Mouse (Mus musculus): ENCODE measurements around the gene Gfra4. TPM values are rescaled to one million over a fixed set of nuclear protein-coding genes. Genes with fewer than 3 reads are reported as not detected.

The Gfra4 gene
- 0.86 and 1.6 TPM in 2 replicates for polyA plus RNA-seq (2016; fragmentation: Nextera tagmentation; extraction: Ambion mirVana)

GRCm38 (mm10) chr2:131042988-131043387 is at the start of gene Gfra4:
Gene Gfra4 (minus strand): TSS chr2:131043088.
- peaks cover 91% of the 10 kb centered on the region for H3K27me3 ChIP-seq (replicated peaks)
- WGBS (ENCODE audit: insufficient replicate concordance) = 54% methylated on average over 2 of the region's 2 CpGs
- H3K4me1 ChIP-seq = peaks cover 14% of the 10 kb centered on the region
- no peak within 1 kb of the TSS for H3K4me2 ChIP-seq
- H3K9ac ChIP-seq = no peak within 1 kb of the TSS
- no peak for ATAC-seq
- H3K36me3 ChIP-seq = no peaks in the 10 kb centered on the region
- no peaks in the 10 kb centered on the region for H3K9me3 ChIP-seq (replicated peaks)
- H3K27ac ChIP-seq = no peak within 1 kb of the TSS
- no peak within 1 kb of the TSS for H3K4me3 ChIP-seq

GRCm38 (mm10) chr2:131090852-131091251 is 48.0 kb upstream of the Gfra4 start:
- ATAC-seq = no peak
- Histone ChIP-seq H3K9me3 (replicated peaks) (no peaks in the 10 kb centered on the region), H3K4me2 (no peak overlapping the region), H3K36me3 (no peaks in the 10 kb centered on the region), H3K4me1 (peaks cover 25% of the 10 kb centered on the region), H3K4me3 (no peak overlapping the region), H3K9ac (no peak overlapping the region), H3K27me3 (replicated peaks) (peaks cover 29% of the 10 kb centered on the region), H3K27ac (0 out of 2 replicates have a peak overlapping the region, but pooled peaks have one; percentile 25)
- WGBS (ENCODE audit: insufficient replicate concordance) = 42% methylated on average over 3 of the region's 3 CpGs

GRCm38 (mm10) chr2:131089634-131090033 is 46.7 kb upstream of the Gfra4 start:
- Histone ChIP-seq H3K9ac (no peak overlapping the region), H3K27me3 (replicated peaks) (peaks cover 39% of the 10 kb centered on the region), H3K9me3 (replicated peaks) (no peaks in the 10 kb centered on the region), H3K27ac (no peak overlapping the region), H3K36me3 (no peaks in the 10 kb centered on the region), H3K4me2 (no peak overlapping the region), H3K4me1 (peaks cover 13% of the 10 kb centered on the region), H3K4me3 (no peak overlapping the region)
- ATAC-seq = no peak
- WGBS (ENCODE audit: insufficient replicate concordance) = 43% methylated on average over 1 of the region's 1 CpGs

GRCm38 (mm10) chr2:131088581-131088980 is 45.7 kb upstream of the Gfra4 start:
- 55% methylated on average over 4 of the region's 4 CpGs for WGBS (ENCODE audit: insufficient replicate concordance)
- Histone ChIP-seq H3K27ac (no peak overlapping the region), H3K9me3 (replicated peaks) (no peaks in the 10 kb centered on the region), H3K27me3 (replicated peaks) (peaks cover 47% of the 10 kb centered on the region), H3K4me1 (peaks cover 7% of the 10 kb centered on the region), H3K4me2 (no peak overlapping the region), H3K4me3 (no peak overlapping the region), H3K36me3 (no peaks in the 10 kb centered on the region), H3K9ac (no peak overlapping the region)
- ATAC-seq = no peak

- peaks cover 7% of the 10 kb centered on the region for H3K4me1 ChIP-seq
- H3K27ac ChIP-seq = 0 out of 2 replicates have a peak within 1 kb of the TSS, but pooled peaks have one; percentile 2
- H3K9me3 ChIP-seq (replicated peaks) = no peaks in the 10 kb centered on the region
- H3K27me3 ChIP-seq (replicated peaks) = peaks cover 56% of the 10 kb centered on the region
- WGBS (ENCODE audit: insufficient replicate concordance) = 58% methylated on average over 11 of the region's 11 CpGs
- no peak within 1 kb of the TSS for H3K9ac ChIP-seq
- no peak within 1 kb of the TSS for H3K4me3 ChIP-seq
- no peaks in the 10 kb centered on the region for H3K36me3 ChIP-seq
- no peak within 1 kb of the TSS for H3K4me2 ChIP-seq
- no peak for ATAC-seq
These were observed 43.9 kb upstream of the Gfra4 start, which contains the start of gene Siglec1 for GRCm38 (mm10) chr2:131086667-131087390. Gene Siglec1 (minus strand): TSS chr2:131086765.

- ATAC-seq = no peak
- Histone ChIP-seq H3K36me3 (no peaks in the 10 kb centered on the region), H3K27me3 (replicated peaks) (peaks cover 76% of the 10 kb centered on the region), H3K27ac (no peak overlapping the region), H3K4me3 (no peak overlapping the region), H3K9ac (no peak overlapping the region), H3K4me2 (no peak overlapping the region), H3K9me3 (replicated peaks) (no peaks in the 10 kb centered on the region), H3K4me1 (peaks cover 7% of the 10 kb centered on the region; the same call in 1 of the 2 replicates)
- 76% methylated on average over 4 of the region's 4 CpGs for WGBS (ENCODE audit: insufficient replicate concordance)
These were observed 41.3 kb upstream of the Gfra4 start for GRCm38 (mm10) chr2:131084206-131084605.

GRCm38 (mm10) chr2:131080507-131080906 is 37.6 kb upstream of the Gfra4 start:
- H3K9me3 ChIP-seq (replicated peaks) = no peaks in the 10 kb centered on the region
- peaks cover 82% of the 10 kb centered on the region for H3K27me3 ChIP-seq (replicated peaks)
- ATAC-seq = no peak
- no peaks in the 10 kb centered on the region for H3K36me3 ChIP-seq
- no peak overlapping the region for H3K9ac ChIP-seq
- 15% methylated on average over 5 of the region's 5 CpGs for WGBS (ENCODE audit: insufficient replicate concordance)
- H3K4me2 ChIP-seq = no peak overlapping the region
- peaks cover 7% of the 10 kb centered on the region; the same call in 1 of the 2 replicates for H3K4me1 ChIP-seq
- no peak overlapping the region for H3K4me3 ChIP-seq
- no peak overlapping the region for H3K27ac ChIP-seq

GRCm38 (mm10) chr2:131072536-131072935 is 29.6 kb upstream of the Gfra4 start:
- H3K27ac ChIP-seq = no peak overlapping the region
- ATAC-seq = no peak
- H3K27me3 ChIP-seq (replicated peaks) = peaks cover 80% of the 10 kb centered on the region
- H3K4me2 ChIP-seq = no peak overlapping the region
- no peaks in the 10 kb centered on the region for H3K4me1 ChIP-seq
- H3K9ac ChIP-seq = no peak overlapping the region
- no peaks in the 10 kb centered on the region for H3K9me3 ChIP-seq (replicated peaks)
- no peaks in the 10 kb centered on the region for H3K36me3 ChIP-seq
- H3K4me3 ChIP-seq = no peak overlapping the region
- 61% methylated on average over 10 of the region's 10 CpGs for WGBS (ENCODE audit: insufficient replicate concordance)

GRCm38 (mm10) chr2:131067481-131067880 is 24.6 kb upstream of the Gfra4 start:
- 55% methylated on average over 6 of the region's 6 CpGs for WGBS (ENCODE audit: insufficient replicate concordance)
- H3K9me3 ChIP-seq (replicated peaks) = no peaks in the 10 kb centered on the region
- H3K36me3 ChIP-seq = no peaks in the 10 kb centered on the region
- no peak overlapping the region for H3K27ac ChIP-seq
- no peak overlapping the region for H3K9ac ChIP-seq
- no peak overlapping the region for H3K4me2 ChIP-seq
- peaks cover 83% of the 10 kb centered on the region for H3K27me3 ChIP-seq (replicated peaks)
- no peak overlapping the region for H3K4me3 ChIP-seq
- H3K4me1 ChIP-seq = peaks cover 8% of the 10 kb centered on the region; the same call in 1 of the 2 replicates
- ATAC-seq = no peak

GRCm38 (mm10) chr2:131066342-131066741 is 23.5 kb upstream of the Gfra4 start:
- Histone ChIP-seq H3K4me3 (no peak overlapping the region), H3K9ac (no peak overlapping the region), H3K27me3 (replicated peaks) (peaks cover 91% of the 10 kb centered on the region), H3K4me1 (peaks cover 8% of the 10 kb centered on the region; the same call in 1 of the 2 replicates), H3K4me2 (no peak overlapping the region), H3K9me3 (replicated peaks) (no peaks in the 10 kb centered on the region), H3K36me3 (no peaks in the 10 kb centered on the region), H3K27ac (no peak overlapping the region)
- WGBS (ENCODE audit: insufficient replicate concordance) = 59% methylated on average over 9 of the region's 9 CpGs
- ATAC-seq = no peak

GRCm38 (mm10) chr2:131063404-131063864 is 20.5 kb upstream of the Gfra4 start, which contains the start of gene Adam33:
Gene Adam33 (minus strand): TSS chr2:131063814.
- no peak within 1 kb of the TSS for H3K9ac ChIP-seq
- H3K27me3 ChIP-seq (replicated peaks) = peaks cover 95% of the 10 kb centered on the region
- no peaks in the 10 kb centered on the region for H3K36me3 ChIP-seq
- H3K9me3 ChIP-seq (replicated peaks) = no peaks in the 10 kb centered on the region
- no peak for ATAC-seq
- H3K4me3 ChIP-seq = peak within 1 kb of the TSS; percentile 25; the same call in 1 of the 2 replicates
- 5% methylated on average over 27 of the region's 27 CpGs for WGBS (ENCODE audit: insufficient replicate concordance)
- peak within 1 kb of the TSS; percentile 54 for H3K4me2 ChIP-seq
- no peak within 1 kb of the TSS for H3K27ac ChIP-seq
- H3K4me1 ChIP-seq = peaks cover 8% of the 10 kb centered on the region; the same call in 1 of the 2 replicates

GRCm38 (mm10) chr2:131061607-131062006 is 18.7 kb upstream of the Gfra4 start:
- H3K27ac ChIP-seq = no peak overlapping the region
- H3K4me1 ChIP-seq = peaks cover 8% of the 10 kb centered on the region; the same call in 1 of the 2 replicates
- 39% methylated on average over 5 of the region's 5 CpGs for WGBS (ENCODE audit: insufficient replicate concordance)
- no peaks in the 10 kb centered on the region for H3K9me3 ChIP-seq (replicated peaks)
- H3K4me2 ChIP-seq = no peak overlapping the region
- no peak overlapping the region for H3K4me3 ChIP-seq
- H3K36me3 ChIP-seq = no peaks in the 10 kb centered on the region
- no peak overlapping the region for H3K9ac ChIP-seq
- H3K27me3 ChIP-seq (replicated peaks) = peaks cover 97% of the 10 kb centered on the region
- no peak for ATAC-seq
